1 mouse cellular context compared by ENCODE assay signal in genomic region chr2:11653330-11653729, GRCm38 (mm10).
TF ChIP-seq lines count a peak whose summit lies in the region.

No protein-coding gene starts in this region.

TF ChIP-seq in CH12.LX, 34 proteins besides CTCF, POLR2A, EP300 and RAD21 (continued from another document):
- 0 out of 2 replicates have a peak, but pooled peaks have one; percentile 13 for TF ChIP-seq MAX (IDR thresholded peaks at IDR 0.05; ENCODE audit: low read length)
- TF ChIP-seq TCF12 (IDR thresholded peaks at IDR 0.05; ENCODE audit: low read depth, low read length), result peak; percentile 66
- no peak for TF ChIP-seq KAT2A (IDR thresholded peaks at IDR 0.05; ENCODE audit: insufficient replicate concordance, low read length)
- no peak for TF ChIP-seq ZKSCAN1 (IDR thresholded peaks at IDR 0.05; ENCODE audit: borderline replicate concordance, low read depth, low read length)
- no peak for TF ChIP-seq PAX5 (IDR thresholded peaks at IDR 0.05; ENCODE audit: low read length)
- peak; percentile 94 for TF ChIP-seq BHLHE40 (IDR thresholded peaks at IDR 0.05; ENCODE audit: low read depth, low read length)
- no peak for TF ChIP-seq USF1 (IDR thresholded peaks at IDR 0.05; ENCODE audit: low read depth, low read length)
- no peak for TF ChIP-seq UBTF (IDR thresholded peaks at IDR 0.05; ENCODE audit: low read depth, low read length)
- TF ChIP-seq GABPA (IDR thresholded peaks at IDR 0.05; ENCODE audit: insufficient replicate concordance, low read depth, low read length), result no peak
- no peak for TF ChIP-seq ZMIZ1 (IDR thresholded peaks at IDR 0.05; ENCODE audit: low read depth, low read length)
- TF ChIP-seq TBP (conservative IDR thresholded peaks at IDR 0.05; ENCODE audit: low read depth, low read length), result no peak
- TF ChIP-seq ETS1 (conservative IDR thresholded peaks at IDR 0.05; ENCODE audit: low read depth, low read length), result peak; percentile 96
- TF ChIP-seq ZNF384 (IDR thresholded peaks at IDR 0.05; ENCODE audit: low read depth, low read length), result peak; percentile 8; the same call in 1 of the 2 replicates
- TF ChIP-seq ELF1 (IDR thresholded peaks at IDR 0.05; ENCODE audit: low read depth, low read length), result peak; percentile 50
- peak; percentile 73 for TF ChIP-seq IRF4 (IDR thresholded peaks at IDR 0.05; ENCODE audit: low read depth, low read length)
- peak; percentile 64; the same call in 1 of the 2 replicates for TF ChIP-seq JUN (IDR thresholded peaks at IDR 0.05; ENCODE audit: insufficient read depth, low read depth, low read length)
- TF ChIP-seq MXI1 (IDR thresholded peaks at IDR 0.05; ENCODE audit: low read depth, low read length), result no peak
